Mouse (Mus musculus): ENCODE measurements around the gene Wipf1.
"Not testable (repeated sequence)": the region's sequence is repeated elsewhere in the genome, so short reads cannot be mapped to it uniquely, and the experiment has no call there.

Gene Wipf1

GRCm38 (mm10) chr2:73506337-73506736 is 23.2 kb downstream of the Wipf1 start:
- not testable (repeated sequence) for DNase-seq (ENCODE audit: low read depth)

- no peak for DNase-seq (ENCODE audit: low read depth)
Measured at GRCm38 (mm10) chr2:73502863-73503429, 26.6 kb downstream of the Wipf1 start.

GRCm38 (mm10) chr2:73500864-73501263 is 28.7 kb downstream of the Wipf1 start:
- no peak for DNase-seq (ENCODE audit: low read depth)

GRCm38 (mm10) chr2:73498322-73498721 is 31.2 kb downstream of the Wipf1 start:
- no peak for DNase-seq (ENCODE audit: low read depth)

GRCm38 (mm10) chr2:73497572-73497971 is 32.0 kb downstream of the Wipf1 start:
- no peak for DNase-seq (ENCODE audit: low read depth)

GRCm38 (mm10) chr2:73496944-73497343 is 32.6 kb downstream of the Wipf1 start:
- DNase-seq (ENCODE audit: low read depth), result no peak

- DNase-seq (ENCODE audit: low read depth), result no peak
Measured at GRCm38 (mm10) chr2:73496329-73496685, 33.2 kb downstream of the Wipf1 start.

- no peak for DNase-seq (ENCODE audit: low read depth)
Measured at GRCm38 (mm10) chr2:73495617-73496328, 33.8 kb downstream of the Wipf1 start.

- DNase-seq (ENCODE audit: low read depth), result no peak
Measured at GRCm38 (mm10) chr2:73493517-73493916, 36.0 kb downstream of the Wipf1 start.

GRCm38 (mm10) chr2:73491442-73492241 is 37.9 kb downstream of the Wipf1 start:
- DNase-seq (ENCODE audit: low read depth), result no peak

GRCm38 (mm10) chr2:73490466-73490865 is 39.1 kb downstream of the Wipf1 start:
- DNase-seq (ENCODE audit: low read depth), result no peak

GRCm38 (mm10) chr2:73486120-73486601 is 43.4 kb downstream of the Wipf1 start:
- DNase-seq (ENCODE audit: low read depth), result no peak

GRCm38 (mm10) chr2:73485236-73486119 is 44.1 kb downstream of the Wipf1 start:
- no peak for DNase-seq (ENCODE audit: low read depth)

GRCm38 (mm10) chr2:73484561-73485235 is 44.8 kb downstream of the Wipf1 start:
- no peak for DNase-seq (ENCODE audit: low read depth)

- DNase-seq (ENCODE audit: low read depth), result no peak
Measured at GRCm38 (mm10) chr2:73478805-73479204, 50.7 kb downstream of the Wipf1 start.

- DNase-seq (ENCODE audit: low read depth), result no peak
Measured at GRCm38 (mm10) chr2:73477501-73477900, 52.0 kb downstream of the Wipf1 start.

- DNase-seq (ENCODE audit: low read depth), result no peak
Measured at GRCm38 (mm10) chr2:73475519-73475918, 54.0 kb downstream of the Wipf1 start.

- DNase-seq (ENCODE audit: low read depth), result no peak
Measured at GRCm38 (mm10) chr2:73472130-73472529, 57.4 kb downstream of the Wipf1 start.

GRCm38 (mm10) chr2:73470146-73470630 is 59.3 kb downstream of the Wipf1 start:
- DNase-seq (ENCODE audit: low read depth), result no peak

- no peak for DNase-seq (ENCODE audit: low read depth)
Measured at GRCm38 (mm10) chr2:73469552-73469951, 60.0 kb downstream of the Wipf1 start.

GRCm38 (mm10) chr2:73468993-73469392 is 60.5 kb downstream of the Wipf1 start:
- no peak for DNase-seq (ENCODE audit: low read depth)

Measured in fibroblast of lung, adult 2 months (primary cell).